Mouse (Mus musculus) intestine, embryonic 16.5 days (tissue): Measurements from ENCODE around the gene Mrtfb. TPM values are rescaled to one million over a fixed set of nuclear protein-coding genes. Genes with fewer than 3 reads are reported as not detected.

Experiments used
- ATAC-seq: fragments of 200-750 bp; cut with Nextera tagmentation; 2 replicates; pipeline ENCODE4 v1.8.0; 2017; ENCODE audit warnings: moderate TSS enrichment, moderate library complexity
- H3K27ac ChIP-seq: fragments of 300-500 bp; sonication (generic); 2 replicates; pipeline ENCODE4 v1.5.1; 2014; ENCODE audit warnings: mild to moderate bottlenecking, low read length
- H3K27me3 ChIP-seq: fragments of 300-500 bp; sonication (generic); replicated peaks from 2 replicates; pipeline ENCODE4 v1.6.1; 2014; ENCODE audit warnings: low read length, control low read depth, mixed read lengths; ENCODE audit not compliant: control insufficient read depth, insufficient read depth
- H3K36me3 ChIP-seq: fragments of 300-500 bp; sonication (generic); 2 replicates; pipeline ENCODE4 v1.6.1; 2014; ENCODE audit warnings: low read length, control low read depth; ENCODE audit not compliant: control insufficient read depth, insufficient read depth
- H3K4me1 ChIP-seq: fragments of 300-500 bp; sonication (generic); 2 replicates; pipeline ENCODE4 v1.6.1; 2014; ENCODE audit warnings: low read length, control low read depth, mixed read lengths; ENCODE audit not compliant: control insufficient read depth, insufficient read depth
- H3K4me2 ChIP-seq: fragments of 300-500 bp; sonication (generic); 2 replicates; pipeline ENCODE4 v1.6.1; 2014; ENCODE audit warnings: low read depth, low read length, control low read depth
- H3K4me3 ChIP-seq: fragments of 300-500 bp; sonication (generic); 2 replicates; pipeline ENCODE4 v1.5.1; 2014; ENCODE audit warnings: mild to moderate bottlenecking, low read length
- H3K9ac ChIP-seq: fragments of 300-500 bp; sonication (generic); 2 replicates; pipeline ENCODE4 v1.6.1; 2014; ENCODE audit warnings: low read depth, low read length
- H3K9me3 ChIP-seq: fragments of 300-500 bp; sonication (generic); 2 replicates; pipeline ENCODE4 v1.6.1; 2016; ENCODE audit warnings: low read length, control low read depth; ENCODE audit not compliant: control insufficient read depth
- WGBS: fragments of 180-500 bp; shearing (Covaris S2); extraction: QIAGEN DNeasy Blood & Tissue Kit; methylation state at CpG from one replicate; pipeline ENCODE4 v1.1.7; 2014; 5-methylcytosine and 5-hydroxymethylcytosine counted together
- polyA plus RNA-seq: library from polyadenylated mRNA; unstranded; fragments of >200 nt; fragmentation: Nextera tagmentation; extraction: Ambion mirVana; gene quantifications from 2 replicates; pipeline ENCODE4 v1.2.1, GENCODE M21; 2015

The Mrtfb gene
- polyA plus RNA-seq, 1 experiment from 2014 or later = 15.2 TPM

- H3K4me3 ChIP-seq = peak overlapping the region; percentile 86
- H3K36me3 ChIP-seq = no peaks in the 10 kb centered on the region
- no peak overlapping the region for H3K27ac ChIP-seq
- no peaks in the 10 kb centered on the region for H3K27me3 ChIP-seq
- ATAC-seq = peak; percentile 22
- WGBS = 5% methylated on average over 11 of the region's 11 CpGs
- peaks cover 13% of the 10 kb centered on the region for H3K4me1 ChIP-seq
- H3K9me3 ChIP-seq = no peaks in the 10 kb centered on the region
- peak overlapping the region; percentile 81 for H3K9ac ChIP-seq
- H3K4me2 ChIP-seq = peak overlapping the region; percentile 98
Measured at GRCm38 (mm10) chr16:13446971-13447283, 190.6 kb downstream of the Mrtfb start.

- peak overlapping the region; percentile 98 for H3K4me2 ChIP-seq
- peak overlapping the region; percentile 36; the same call in 1 of the 2 replicates for H3K27ac ChIP-seq
- H3K9me3 ChIP-seq = no peaks in the 10 kb centered on the region
- no peaks in the 10 kb centered on the region for H3K36me3 ChIP-seq
- H3K27me3 ChIP-seq = no peaks in the 10 kb centered on the region
- under 1% methylated on average over 29 of the region's 43 CpGs for WGBS
- ATAC-seq = peak; percentile 78
- peak overlapping the region; percentile 86 for H3K4me3 ChIP-seq
- peak overlapping the region; percentile 81 for H3K9ac ChIP-seq
- peaks cover 13% of the 10 kb centered on the region for H3K4me1 ChIP-seq
Measured at GRCm38 (mm10) chr16:13447284-13448050, 191.2 kb downstream of the Mrtfb start.

DNA sequence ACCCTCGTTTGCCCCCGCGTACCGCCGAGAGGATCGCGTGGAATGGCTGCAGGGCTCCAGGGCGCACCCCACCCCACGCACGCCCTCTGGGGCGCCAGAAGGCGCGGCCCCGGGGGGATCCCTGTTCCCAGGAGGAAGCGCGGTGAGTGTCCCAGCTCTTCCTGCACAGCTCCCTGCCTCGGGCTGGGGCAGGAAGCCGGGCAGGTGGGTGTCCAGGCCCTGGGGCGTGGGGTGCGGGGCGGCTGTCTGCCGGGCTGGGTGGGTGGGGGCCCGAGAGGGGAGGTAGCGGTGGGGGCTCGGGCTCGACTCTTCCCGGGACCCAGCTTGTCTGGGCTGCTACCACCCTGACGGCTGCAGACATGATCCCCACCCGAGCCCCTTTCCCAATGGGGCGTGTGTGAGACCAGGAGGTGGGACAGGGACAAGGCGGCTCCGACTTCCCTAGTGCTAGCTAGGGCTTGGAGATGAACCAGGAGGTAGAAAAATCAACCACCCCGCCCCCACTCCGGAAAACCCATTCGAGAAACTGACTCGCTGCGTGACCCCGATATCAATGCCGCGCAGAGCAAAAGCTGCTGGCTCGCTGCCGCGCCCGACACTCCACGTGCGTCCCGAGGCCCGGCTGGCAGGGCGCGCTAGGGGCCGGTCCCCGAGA, 191.9 kb downstream of the Mrtfb start:
- peak; percentile 75 for ATAC-seq
- Histone ChIP-seq H3K4me1 (peaks cover 13% of the 10 kb centered on the region), H3K27ac (peak overlapping the region; percentile 36; the same call in 1 of the 2 replicates)

GRCm38 (mm10) chr16:13448706-13449090, 192.4 kb downstream of the Mrtfb start:
- Histone ChIP-seq H3K9ac (peak overlapping the region; percentile 81), H3K27me3 (no peaks in the 10 kb centered on the region), H3K4me1 (peaks cover 13% of the 10 kb centered on the region), H3K36me3 (no peaks in the 10 kb centered on the region), H3K4me3 (peak overlapping the region; percentile 86), H3K27ac (no peak overlapping the region), H3K9me3 (no peaks in the 10 kb centered on the region), H3K4me2 (peak overlapping the region; percentile 98)
- no peak for ATAC-seq
- WGBS = 24% methylated on average over 8 of the region's 8 CpGs

More for the DNA sequence above, 191.9 kb downstream of the Mrtfb start:
- H3K9ac ChIP-seq = peak overlapping the region; percentile 81
- WGBS = under 1% methylated on average over 48 of the region's 52 CpGs
- H3K4me2 ChIP-seq = peak overlapping the region; percentile 98
- no peaks in the 10 kb centered on the region for H3K36me3 ChIP-seq
- peak overlapping the region; percentile 86 for H3K4me3 ChIP-seq
- H3K27me3 ChIP-seq = no peaks in the 10 kb centered on the region
- no peaks in the 10 kb centered on the region for H3K9me3 ChIP-seq

GRCm38 (mm10) chr16:13449491-13449890, 193.2 kb downstream of the Mrtfb start:
- no peak overlapping the region for H3K4me3 ChIP-seq
- H3K36me3 ChIP-seq = no peaks in the 10 kb centered on the region
- no peak overlapping the region for H3K27ac ChIP-seq
- H3K27me3 ChIP-seq = no peaks in the 10 kb centered on the region
- no peak for ATAC-seq
- H3K4me2 ChIP-seq = peak overlapping the region; percentile 98
- peaks cover 13% of the 10 kb centered on the region for H3K4me1 ChIP-seq
- H3K9ac ChIP-seq = no peak overlapping the region
- no peaks in the 10 kb centered on the region for H3K9me3 ChIP-seq
- 43% methylated on average over 13 of the region's 13 CpGs for WGBS

DNA sequence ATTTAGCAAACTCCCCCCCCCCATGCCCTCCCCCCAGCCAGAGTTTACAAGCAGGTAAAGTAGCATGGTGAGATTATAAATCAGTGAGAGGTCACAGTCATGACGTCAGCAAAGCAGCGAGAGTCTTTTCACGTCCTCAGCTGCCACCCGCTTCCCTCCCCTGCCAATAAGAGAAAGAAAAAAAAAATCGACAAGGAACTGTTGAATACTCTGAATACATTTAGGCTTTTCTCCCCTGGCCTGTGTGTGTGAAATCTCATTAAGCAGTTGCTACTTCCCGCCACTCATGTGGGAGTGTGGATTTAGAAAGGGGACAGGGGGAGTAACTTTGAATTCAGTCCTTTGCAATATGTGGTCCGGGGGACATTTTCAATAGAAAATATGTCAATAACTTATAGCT, 194.6 kb downstream of the Mrtfb start:
- no peak overlapping the region for H3K4me2 ChIP-seq
- 44% methylated on average over 7 of the region's 7 CpGs for WGBS
- H3K27ac ChIP-seq = no peak overlapping the region
- no peak for ATAC-seq
- H3K36me3 ChIP-seq = no peaks in the 10 kb centered on the region
- no peak overlapping the region for H3K4me3 ChIP-seq
- no peak overlapping the region for H3K9ac ChIP-seq
- no peaks in the 10 kb centered on the region for H3K27me3 ChIP-seq
- no peaks in the 10 kb centered on the region for H3K9me3 ChIP-seq
- peaks cover 13% of the 10 kb centered on the region for H3K4me1 ChIP-seq

DNA sequence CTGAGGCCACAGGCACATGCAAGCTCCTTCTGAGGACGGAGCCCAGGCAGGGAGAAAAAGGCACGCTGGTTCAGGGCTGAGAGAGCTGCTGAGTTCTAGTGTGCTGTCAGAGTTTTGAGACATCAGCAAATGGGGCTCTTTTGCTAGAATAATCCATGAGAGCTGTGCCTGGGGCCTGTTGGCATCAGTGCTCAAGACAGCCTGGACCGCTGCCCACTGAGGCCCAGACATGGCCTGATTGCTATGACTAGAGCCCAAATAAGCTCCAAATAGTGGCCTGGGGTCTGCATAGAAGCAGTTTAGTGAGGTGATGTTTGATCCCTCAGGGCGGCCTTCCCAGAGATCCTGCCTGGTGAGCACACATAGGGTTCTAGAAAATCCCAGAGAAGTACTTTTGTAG, 195.7 kb downstream of the Mrtfb start:
- Histone ChIP-seq H3K4me1 (peaks cover 8% of the 10 kb centered on the region), H3K27ac (no peak overlapping the region), H3K4me3 (no peak overlapping the region), H3K9me3 (no peaks in the 10 kb centered on the region), H3K9ac (no peak overlapping the region), H3K36me3 (no peaks in the 10 kb centered on the region), H3K27me3 (no peaks in the 10 kb centered on the region), H3K4me2 (no peak overlapping the region)
- ATAC-seq = no peak
- 91% methylated on average over 4 of the region's 4 CpGs for WGBS

DNA sequence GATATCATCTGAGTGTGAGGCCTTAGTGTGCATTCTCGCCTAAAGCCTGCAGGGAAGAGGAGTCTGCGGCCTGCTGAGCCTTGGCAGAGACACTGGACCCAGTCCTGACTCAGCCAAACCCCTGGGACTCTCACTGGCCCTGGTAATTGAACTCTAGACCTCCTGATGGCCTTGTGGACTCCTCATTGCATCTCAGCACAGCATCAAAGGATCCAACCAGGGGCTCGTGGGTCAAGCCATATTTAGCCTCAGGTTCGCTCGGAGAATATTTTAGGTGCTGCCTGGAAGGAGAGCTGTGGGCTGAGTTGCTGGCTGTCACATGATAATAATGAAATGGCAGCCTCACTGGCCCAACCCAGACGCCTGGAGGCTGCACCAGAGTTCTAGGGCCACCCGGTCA, 196.4 kb downstream of the Mrtfb start:
- 86% methylated on average over 7 of the region's 7 CpGs for WGBS
- no peak overlapping the region for H3K9ac ChIP-seq
- no peaks in the 10 kb centered on the region for H3K9me3 ChIP-seq
- no peaks in the 10 kb centered on the region for H3K27me3 ChIP-seq
- no peak overlapping the region for H3K4me3 ChIP-seq
- H3K36me3 ChIP-seq = no peaks in the 10 kb centered on the region
- no peak for ATAC-seq
- H3K4me1 ChIP-seq = peaks cover 7% of the 10 kb centered on the region
- no peak overlapping the region for H3K4me2 ChIP-seq
- H3K27ac ChIP-seq = no peak overlapping the region

- 51% methylated on average over 10 of the region's 10 CpGs for WGBS
Measured at GRCm38 (mm10) chr16:13454026-13454600, 197.8 kb downstream of the Mrtfb start.

More at GRCm38 (mm10) chr16:13454026-13454600, 197.8 kb downstream of the Mrtfb start:
- Histone ChIP-seq H3K9ac (no peak overlapping the region), H3K4me1 (peaks cover 2% of the 10 kb centered on the region), H3K36me3 (no peaks in the 10 kb centered on the region), H3K4me3 (no peak overlapping the region), H3K9me3 (no peaks in the 10 kb centered on the region), H3K4me2 (no peak overlapping the region), H3K27ac (no peak overlapping the region), H3K27me3 (no peaks in the 10 kb centered on the region)
- ATAC-seq = no peak
